Mouse (Mus musculus) adrenal gland, postnatal 10 days (tissue): ENCODE measurements around the gene Tmem209. TPM values are rescaled to one million over a fixed set of nuclear protein-coding genes. Genes with fewer than 3 reads are reported as not detected.

Experiments used
- DNase-seq: peaks from one replicate; pipeline ENCODE4 v3.0.0; 2021; ENCODE audit warnings: mixed read lengths
- total RNA-seq, 2 experiments: library from RNA; stranded (reverse); gene quantifications; 2 replicates each; pipeline ENCODE4 v1.2.3; 2021

Gene Tmem209
- total RNA-seq, 2 experiments from 2014 or later: 20.2 to 24.3 TPM

GRCm38 (mm10) chr6:30462822-30463221 is 46.8 kb downstream of the Tmem209 start:
- DNase-seq: no peak

- no peak for DNase-seq
Observed at GRCm38 (mm10) chr6:30461755-30462344, 47.7 kb downstream of the Tmem209 start.

- peak; percentile 63 for DNase-seq
Observed at GRCm38 (mm10) chr6:30460750-30461446, 48.7 kb downstream of the Tmem209 start.

GRCm38 (mm10) chr6:30459811-30460749 is 49.5 kb downstream of the Tmem209 start:
- peak; percentile 91 for DNase-seq

GRCm38 (mm10) chr6:30459056-30459747 is 50.4 kb downstream of the Tmem209 start:
- DNase-seq: peak; percentile 17

- no peak for DNase-seq
Observed at GRCm38 (mm10) chr6:30458626-30459025, 51.0 kb downstream of the Tmem209 start.

- DNase-seq: no peak
Observed at GRCm38 (mm10) chr6:30456991-30457390, 52.6 kb downstream of the Tmem209 start.

- DNase-seq: no peak
Observed at GRCm38 (mm10) chr6:30439576-30439975, 70.0 kb downstream of the Tmem209 start.

GRCm38 (mm10) chr6:30437054-30437453 is 72.5 kb downstream of the Tmem209 start:
- DNase-seq: no peak

- no peak for DNase-seq
Observed at GRCm38 (mm10) chr6:30436476-30436875, 73.1 kb downstream of the Tmem209 start.

GRCm38 (mm10) chr6:30432461-30433192 is 77.0 kb downstream of the Tmem209 start:
- DNase-seq: no peak

Other genes starting within 250 kb of the Tmem209 start
- 100 to 1,000 TPM; 106 to 117 TPM for gene Ube2h, start 205.2 kb downstream of the Tmem209 start, total RNA-seq
- 10 to 100 TPM; 20.6 to 25.3 TPM for gene Zc3hc1, start 118.8 kb downstream of the Tmem209 start, total RNA-seq
- 10 to 100 TPM; 65.9 to 76.6 TPM for gene Klhdc10, start 107.9 kb downstream of the Tmem209 start, total RNA-seq
- gene Ssmem1, start 66 bp upstream of the Tmem209 start, total RNA-seq: under 1 TPM; 0.24 to 0.27 TPM
- gene Cpa2, start 31.8 kb upstream of the Tmem209 start, total RNA-seq: 1 to 10 TPM in 1 of 2 experiments, under 1 TPM in 1; 0.90 to 2.8 TPM
- gene Cpa4, start 58.6 kb upstream of the Tmem209 start, total RNA-seq: 1 to 10 TPM; 1.4 to 1.7 TPM
- gene Cpa5, start 101.2 kb upstream of the Tmem209 start, total RNA-seq: not detected
- under 1 TPM in 1 of 2 experiments, not detected in 1; 0.36 TPM for gene Cpa1, start 129.4 kb upstream of the Tmem209 start, total RNA-seq
- 1 to 10 TPM; 6.7 to 9.1 TPM for gene Cep41, start 184.0 kb upstream of the Tmem209 start, total RNA-seq
- 100 to 1,000 TPM; 149 to 191 TPM for gene Mest, start 213.8 kb upstream of the Tmem209 start, total RNA-seq